Mouse (Mus musculus) B cell, adult 62 days (primary cell): ENCODE results near the gene Pnn. TPM values are rescaled to one million over a fixed set of nuclear protein-coding genes. Genes with fewer than 3 reads are reported as not detected.

ENCODE experiments used
- total RNA-seq: library from RNA; stranded (reverse); gene quantifications from 4 replicates; pipeline ENCODE4 v1.2.4, GENCODE M21; 2023

Pnn gene
- total RNA-seq, result 63.9 to 70.0 TPM (median 69.4 TPM) in 4 replicates

GRCm38 (mm10) chr12:59066448-59067077, at the start of gene Pnn:
Pnn (plus strand) TSS chr12:59066884.

DNA sequence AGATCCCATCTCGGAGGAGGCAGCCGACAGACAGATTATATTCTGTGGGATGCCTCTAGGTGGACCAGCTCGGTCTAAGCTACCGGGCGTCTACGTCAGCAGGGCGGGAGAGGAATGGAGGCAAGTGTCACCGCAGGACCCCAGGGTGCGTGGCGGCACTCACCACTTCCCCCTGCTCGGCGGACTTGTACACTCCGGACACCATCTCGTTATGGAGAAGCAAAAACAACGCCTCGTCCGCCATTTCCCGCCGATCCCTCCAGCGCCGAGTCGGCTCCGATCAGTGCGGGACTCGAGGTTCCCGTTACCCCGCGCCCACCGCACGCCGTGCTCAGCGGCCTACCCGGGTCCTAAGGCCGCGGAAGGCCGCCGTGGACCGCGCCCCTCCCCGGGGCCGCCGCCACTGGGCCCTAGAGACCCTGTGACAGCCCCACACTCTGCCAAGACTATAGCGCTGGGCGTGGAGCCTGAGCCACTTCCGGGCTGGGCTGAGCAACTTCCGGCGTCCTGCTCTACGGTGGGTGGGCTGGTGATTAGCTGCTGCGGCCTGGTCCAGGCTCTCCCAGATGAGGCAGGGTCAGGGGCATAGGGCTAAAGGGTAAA, 5.6 kb upstream of the Pnn start, which contains the start of gene Trappc6b:
TSS of gene Trappc6b (minus strand) at position 480 of the 603 bp plus-strand sequence.

DNA sequence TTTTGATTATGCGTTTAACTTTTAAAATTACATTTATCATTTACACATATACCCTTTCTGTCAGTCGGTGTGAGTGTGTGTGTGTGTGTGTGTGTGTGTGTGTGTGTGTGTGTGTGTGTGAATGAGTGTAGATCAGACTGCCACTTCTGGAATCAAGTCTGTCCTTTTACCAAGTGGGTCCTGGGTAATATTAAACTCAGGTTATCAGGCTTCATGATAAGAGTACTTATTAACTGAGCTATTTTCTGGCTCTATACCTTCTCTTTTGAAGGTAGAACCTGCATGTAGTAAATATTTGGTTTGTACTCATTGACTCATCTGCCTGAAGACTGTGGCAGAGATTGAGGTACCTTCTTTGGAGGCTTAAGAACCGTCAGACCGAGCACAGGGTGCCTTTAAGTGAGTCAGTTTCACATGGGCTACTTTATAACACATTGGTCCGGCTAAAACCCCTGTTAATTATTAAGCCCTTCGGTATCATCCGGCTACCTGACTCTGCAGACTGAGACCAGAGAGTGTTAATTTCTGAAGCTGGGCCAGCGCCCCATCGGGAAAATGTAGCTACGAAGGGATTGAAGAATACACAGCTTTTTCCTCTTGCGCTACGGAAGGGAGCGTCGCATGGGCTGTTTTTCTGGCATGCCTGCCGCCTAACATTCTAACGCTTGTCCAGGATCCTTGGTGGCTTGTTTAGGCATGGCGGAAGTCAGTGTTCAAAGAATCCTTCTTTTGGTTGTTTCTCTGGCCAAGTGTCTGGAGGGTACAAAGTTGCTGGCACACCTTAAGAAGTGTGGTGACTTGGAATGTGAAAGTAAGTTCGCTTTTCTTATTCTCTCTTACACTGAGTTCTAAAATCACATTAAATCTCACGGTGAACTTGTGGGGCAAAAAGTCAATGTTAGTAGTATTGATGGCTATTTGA, 28.7 kb downstream of the Pnn start, which contains the start of gene Mia2:
TSS of gene Mia2 (plus strand) at position 696 of the 922 bp plus-strand sequence.

Other genes with a start within 250 kb of the Pnn start
- 19.3 to 24.1 TPM (median 22.9 TPM) in 4 replicates for gene Sec23a, start 54.9 kb upstream of the Pnn start, total RNA-seq
- 12.7 to 17.2 TPM (median 15.2 TPM) in 4 replicates for gene Gemin2, start 53.5 kb upstream of the Pnn start, total RNA-seq
- gene Trappc6b, start 5.4 kb upstream of the Pnn start, total RNA-seq, result 52.9 to 78.5 TPM (median 66.3 TPM) in 4 replicates
- 107 to 122 TPM (median 113 TPM) in 4 replicates for gene Mia2, start 28.9 kb downstream of the Pnn start, total RNA-seq
- 42.5 to 51.5 TPM (median 48.3 TPM) in 4 replicates for gene Fbxo33, start 152.8 kb downstream of the Pnn start, total RNA-seq